Mouse (Mus musculus): ENCODE results near the gene Zfp821.

DNA sequence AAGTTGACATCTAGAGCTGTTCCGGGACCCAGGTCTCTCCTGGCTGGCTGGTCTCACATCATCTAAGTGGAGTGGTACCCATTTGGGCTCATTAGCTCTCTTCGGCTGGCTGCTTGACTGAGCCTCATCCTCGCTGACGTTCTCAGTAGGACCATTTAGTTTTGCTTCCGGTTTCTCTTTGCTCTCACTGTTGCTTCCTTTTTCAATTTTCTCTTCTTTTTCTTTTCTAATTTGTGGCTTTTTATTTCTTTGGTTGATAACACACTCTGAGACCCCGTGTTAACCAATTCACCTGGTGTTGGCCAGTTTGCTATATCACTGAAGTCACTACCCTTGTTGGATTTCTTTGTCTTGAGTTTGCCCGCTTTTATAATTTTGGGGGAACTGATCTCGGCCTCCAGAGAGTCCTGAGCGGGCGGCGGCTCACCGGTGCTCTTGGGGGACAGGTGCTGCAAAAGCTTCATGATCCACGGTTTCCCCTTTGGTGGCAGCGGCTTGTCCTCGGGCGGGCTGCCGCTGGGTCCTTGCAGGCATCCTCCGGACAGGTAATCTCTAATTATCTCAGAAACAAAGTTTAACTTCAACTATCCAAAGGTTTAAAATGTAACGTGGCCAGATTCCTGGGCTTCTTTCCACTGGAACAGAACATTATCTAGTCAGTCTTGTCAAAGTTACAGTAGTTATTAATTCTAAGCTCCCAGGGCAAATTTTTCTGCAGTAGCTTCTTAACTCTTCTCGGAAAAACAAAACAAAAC, 46.6 kb downstream of the Zfp821 start:
- TF ChIP-seq CTCF (IDR thresholded peaks at IDR 0.05): no peak
- no peak for TF ChIP-seq EP300 (IDR thresholded peaks at IDR 0.05)

Data from lung, postnatal 0 days (tissue).